Mouse (Mus musculus): Measurements from ENCODE around the gene Plpp2. TPM values are rescaled to one million over a fixed set of nuclear protein-coding genes. Genes with fewer than 3 reads are reported as not detected.

The Plpp2 gene
- total RNA-seq, 2 experiments from 2014 or later: 2.2 to 2.7 TPM

GRCm38 (mm10) chr10:79550366-79550765, 16.8 kb upstream of the Plpp2 start:
- no peak for DNase-seq
- intact Hi-C loops (cut with DNase I): no loop called here

- intact Hi-C loops (cut with DNase I): no loop called here
- DNase-seq: no peak
Measured at GRCm38 (mm10) chr10:79548971-79549723, 15.6 kb upstream of the Plpp2 start.

- intact Hi-C loops (cut with DNase I): no loop called here
Measured at GRCm38 (mm10) chr10:79548546-79548945, 14.9 kb upstream of the Plpp2 start.

GRCm38 (mm10) chr10:79547148-79547675, 13.6 kb upstream of the Plpp2 start:
- no peak for DNase-seq
- intact Hi-C loops (cut with DNase I): no loop called here

More at GRCm38 (mm10) chr10:79548546-79548945, 14.9 kb upstream of the Plpp2 start:
- no peak for DNase-seq

- intact Hi-C loops (cut with DNase I): no loop called here
- DNase-seq: no peak
Measured at GRCm38 (mm10) chr10:79546483-79546882, 12.9 kb upstream of the Plpp2 start.

GRCm38 (mm10) chr10:79545891-79546290, 12.3 kb upstream of the Plpp2 start:
- intact Hi-C loops (cut with DNase I): no loop called here
- no peak for DNase-seq

- no peak for DNase-seq
- intact Hi-C loops (cut with DNase I): no loop called here
Measured at GRCm38 (mm10) chr10:79544631-79545030, 11.0 kb upstream of the Plpp2 start.

- no peak for DNase-seq
- intact Hi-C loops (cut with DNase I): no loop called here
Measured at GRCm38 (mm10) chr10:79543884-79544597, 10.4 kb upstream of the Plpp2 start.

- intact Hi-C loops (cut with DNase I): no loop called here
- DNase-seq: no peak
Measured at GRCm38 (mm10) chr10:79542171-79542570, 8.6 kb upstream of the Plpp2 start.

GRCm38 (mm10) chr10:79541522-79541921, 7.9 kb upstream of the Plpp2 start:
- intact Hi-C loops (cut with DNase I): no loop called here
- no peak for DNase-seq

- no peak for DNase-seq
- intact Hi-C loops (cut with DNase I): no loop called here
Measured at GRCm38 (mm10) chr10:79540746-79541145, 7.2 kb upstream of the Plpp2 start.

- intact Hi-C loops (cut with DNase I): no loop called here
- DNase-seq: no peak
Measured at GRCm38 (mm10) chr10:79539701-79540495, 6.3 kb upstream of the Plpp2 start.

- intact Hi-C loops (cut with DNase I): no loop called here
- no peak for DNase-seq
Measured at GRCm38 (mm10) chr10:79538873-79539272, 5.3 kb upstream of the Plpp2 start.

GRCm38 (mm10) chr10:79538323-79538722, 4.7 kb upstream of the Plpp2 start:
- no peak for DNase-seq
- intact Hi-C loops (cut with DNase I): no loop called here

GRCm38 (mm10) chr10:79537781-79538180, 4.2 kb upstream of the Plpp2 start:
- DNase-seq: no peak
- intact Hi-C loops (cut with DNase I): no loop called here

- DNase-seq: no peak
- intact Hi-C loops (cut with DNase I): no loop called here
Measured at GRCm38 (mm10) chr10:79537271-79537670, 3.7 kb upstream of the Plpp2 start.

GRCm38 (mm10) chr10:79536461-79537080, 3.0 kb upstream of the Plpp2 start:
- DNase-seq: no peak
- intact Hi-C loops (cut with DNase I): no loop called here

GRCm38 (mm10) chr10:79535431-79535830, 1.8 kb upstream of the Plpp2 start:
- intact Hi-C loops (cut with DNase I): no loop called here
- no peak for DNase-seq

- DNase-seq: no peak
- intact Hi-C loops (cut with DNase I): no loop called here
Measured at GRCm38 (mm10) chr10:79534426-79534825, 830 bp upstream of the Plpp2 start.

GRCm38 (mm10) chr10:79532678-79533077, 918 bp downstream of the Plpp2 start:
- intact Hi-C loops (cut with DNase I): no loop called here
- no peak for DNase-seq

GRCm38 (mm10) chr10:79531593-79531992, 2.0 kb downstream of the Plpp2 start:
- DNase-seq: no peak
- intact Hi-C loops (cut with DNase I): no loop called here
